ENCODE assay signal across 7 mouse cellular contexts in genomic region chr8:12915187-12916006, GRCm38 (mm10). TPM values are rescaled to one million over a fixed set of nuclear protein-coding genes. Genes with fewer than 3 reads are reported as not detected.
DNase-seq lines count a peak whose midpoint lies in the region; ATAC-seq and TF ChIP-seq lines count a peak whose summit lies in the region.

No protein-coding gene starts in this region.

- no peak for TF ChIP-seq EP300 in stomach, postnatal 0 days (optimal IDR thresholded peaks at IDR 0.05)

- TF ChIP-seq CTCF in stomach, postnatal 0 days (IDR thresholded peaks at IDR 0.05; ENCODE audit: low read depth) = no peak

- no peaks in the 10 kb centered on the region for H3K27me3 ChIP-seq in embryonic facial prominence, embryonic 11.5 days (ENCODE audit: control insufficient read depth, insufficient read depth, low read length)
- H3K27me3 ChIP-seq in intestine, embryonic 16.5 days (replicated peaks; ENCODE audit: control insufficient read depth, insufficient read depth, low read length) = no peaks in the 10 kb centered on the region
- H3K27me3 ChIP-seq in stomach, postnatal 0 days (ENCODE audit: control insufficient read depth, insufficient read depth, low read length) = no peaks in the 10 kb centered on the region

- no peaks in the 10 kb centered on the region for H3K9me3 ChIP-seq in embryonic facial prominence, embryonic 11.5 days (replicated peaks; ENCODE audit: control insufficient read depth, low read length)
- H3K9me3 ChIP-seq in intestine, embryonic 16.5 days (ENCODE audit: control insufficient read depth, low read length) = no peaks in the 10 kb centered on the region
- no peaks in the 10 kb centered on the region for H3K9me3 ChIP-seq in stomach, postnatal 0 days (ENCODE audit: control insufficient read depth, low read length)

- 17% methylated on average over 42 of the region's 42 CpGs for WGBS in embryonic facial prominence, embryonic 11.5 days
- 14% methylated on average over 39 of the region's 42 CpGs for WGBS in intestine, embryonic 16.5 days
- WGBS in stomach, postnatal 0 days = 11% methylated on average over 41 of the region's 42 CpGs

- no peaks in the 10 kb centered on the region for H3K36me3 ChIP-seq in embryonic facial prominence, embryonic 11.5 days (replicated peaks; ENCODE audit: control insufficient read depth, insufficient read depth, low read depth, low read length)
- no peaks in the 10 kb centered on the region for H3K36me3 ChIP-seq in intestine, embryonic 16.5 days (ENCODE audit: control insufficient read depth, insufficient read depth, low read length)
- no peaks in the 10 kb centered on the region for H3K36me3 ChIP-seq in stomach, postnatal 0 days (ENCODE audit: control insufficient read depth, insufficient read depth, low read length)

- peak; percentile 27; the same call in 1 of the 2 replicates for ATAC-seq in embryonic facial prominence, embryonic 11.5 days (replicated peaks; ENCODE audit: insufficient number of reproducible peaks, low FRiP score, low TSS enrichment, low read depth)
- ATAC-seq in intestine, embryonic 16.5 days = peak; percentile 82
- ATAC-seq in stomach, postnatal 0 days (ENCODE audit: low FRiP score, low TSS enrichment) = peak; percentile 52

- peak; percentile 51 for DNase-seq in thymus, postnatal 4 days
- DNase-seq in thymus, postnatal 25 days = no peak
- peak; percentile 79 for DNase-seq in embryonic facial prominence, embryonic 11.5 days (ENCODE audit: low spot score)
- peak; percentile 54 for DNase-seq in mesoderm, embryonic 11.5 days (ENCODE audit: low read depth, low spot score)
- peak; percentile 55 for DNase-seq in stomach, postnatal 0 days (ENCODE audit: low spot score)
- no peak for DNase-seq in gastrocnemius, adult 18-20 months (ENCODE audit: low spot score)

- H3K4me3 ChIP-seq in embryonic facial prominence, embryonic 11.5 days (ENCODE audit: low read depth, low read length) = peak overlapping the region; percentile 49
- peak overlapping the region; percentile 55 for H3K4me3 ChIP-seq in intestine, embryonic 16.5 days (ENCODE audit: low read length)
- H3K4me3 ChIP-seq in stomach, postnatal 0 days (ENCODE audit: low read depth, low read length) = peak overlapping the region; percentile 45

- H3K4me2 ChIP-seq in embryonic facial prominence, embryonic 11.5 days (ENCODE audit: low read depth, low read length) = peak overlapping the region; percentile 72
- peak overlapping the region; percentile 86 for H3K4me2 ChIP-seq in intestine, embryonic 16.5 days (ENCODE audit: low read depth, low read length)
- H3K4me2 ChIP-seq in stomach, postnatal 0 days (replicated peaks; ENCODE audit: low read depth) = peak overlapping the region; percentile 86

- peak overlapping the region; percentile 59 for H3K9ac ChIP-seq in embryonic facial prominence, embryonic 11.5 days (replicated peaks; ENCODE audit: low read length)
- peak overlapping the region; percentile 75 for H3K9ac ChIP-seq in intestine, embryonic 16.5 days (ENCODE audit: low read depth, low read length)
- peak overlapping the region; percentile 58 for H3K9ac ChIP-seq in stomach, postnatal 0 days (ENCODE audit: low read length)

- H3K27ac ChIP-seq in embryonic facial prominence, embryonic 11.5 days (replicated peaks; ENCODE audit: low read depth, low read length) = no peak overlapping the region
- H3K27ac ChIP-seq in intestine, embryonic 16.5 days (ENCODE audit: low read length) = 0 out of 2 replicates have a peak overlapping the region, but pooled peaks have one; percentile 2
- no peak overlapping the region for H3K27ac ChIP-seq in stomach, postnatal 0 days (replicated peaks)

- H3K4me1 ChIP-seq in embryonic facial prominence, embryonic 11.5 days (ENCODE audit: control insufficient read depth, insufficient read depth, low read length) = peaks cover 7% of the 10 kb centered on the region
- H3K4me1 ChIP-seq in intestine, embryonic 16.5 days (ENCODE audit: control insufficient read depth, insufficient read depth, low read length) = peaks cover 10% of the 10 kb centered on the region
- H3K4me1 ChIP-seq in stomach, postnatal 0 days (replicated peaks; ENCODE audit: control insufficient read depth, insufficient read depth) = peaks cover 3% of the 10 kb centered on the region; the same call in 1 of the 2 replicates

RNA-seq across cellular contexts. Expression of gene Mcf2l, which starts 41.8 kb away (rescaled TPM):
- 14.8 and 17.6 TPM in 2 replicates for polyA plus RNA-seq in embryonic facial prominence, embryonic 11.5 days (2014; fragmentation: Nextera tagmentation; extraction: Ambion mirVana)
- polyA plus RNA-seq in intestine, embryonic 16.5 days (2015; fragmentation: Nextera tagmentation; extraction: Ambion mirVana) = 13.3 and 14.1 TPM in 2 replicates
- 9.6 TPM in 2 replicates for polyA plus RNA-seq in stomach, postnatal 0 days (2015; fragmentation: Nextera tagmentation; extraction: Ambion mirVana)
- 10 to 100 TPM; 21.3 to 32.8 TPM for total RNA-seq in gastrocnemius, adult 18-20 months (2021)

Comparison
In these comparisons a context has a peak if more than half of its experiments do, and no peak if none do; other contexts are left out.
1. DNase-seq: peak in thymus, postnatal 4 days (single experiment), embryonic facial prominence, embryonic 11.5 days (single experiment), mesoderm, embryonic 11.5 days (single experiment) and stomach, postnatal 0 days (single experiment); none in thymus, postnatal 25 days (single experiment) and gastrocnemius, adult 18-20 months (single experiment).
2. ATAC-seq: peak in every context shown above with its lines; median percentile 82 in intestine, embryonic 16.5 days; 52 in stomach, postnatal 0 days; 27 in embryonic facial prominence, embryonic 11.5 days.
3. Peak in every context shown above with its lines, with median percentiles within 50 percentile points of each other: H3K4me2 ChIP-seq, H3K4me3 ChIP-seq and H3K9ac ChIP-seq.